Mouse (Mus musculus): ENCODE results near the gene Ptch2. TPM values are rescaled to one million over a fixed set of nuclear protein-coding genes. Genes with fewer than 3 reads are reported as not detected.

Gene Ptch2
- polyA plus RNA-seq, 1 experiment from 2014 or later, result 1.3 TPM

GRCm38 (mm10) chr4:117056514-117056913, 39.4 kb upstream of the Ptch2 start:
- no peaks in the 10 kb centered on the region for H3K4me1 ChIP-seq (replicated peaks; ENCODE audit: control insufficient read depth, insufficient read depth, low read length)
- 73% methylated on average over 2 of the region's 2 CpGs for WGBS
- no peak for TF ChIP-seq CTCF (IDR thresholded peaks at IDR 0.05; ENCODE audit: low read depth)
- H3K27ac ChIP-seq (ENCODE audit: low read depth, low read length), result no peak overlapping the region
- no peaks in the 10 kb centered on the region for H3K36me3 ChIP-seq (ENCODE audit: control insufficient read depth, insufficient read depth)
- H3K4me3 ChIP-seq (ENCODE audit: low read depth, low read length), result no peak overlapping the region
- H3K9ac ChIP-seq (ENCODE audit: low read depth, low read length), result no peak overlapping the region
- H3K27me3 ChIP-seq (replicated peaks; ENCODE audit: control insufficient read depth, insufficient read depth, low read length), result no peaks in the 10 kb centered on the region
- H3K9me3 ChIP-seq (ENCODE audit: control insufficient read depth), result no peaks in the 10 kb centered on the region
- H3K4me2 ChIP-seq (replicated peaks; ENCODE audit: low read depth), result no peak overlapping the region
- no peak for ATAC-seq

GRCm38 (mm10) chr4:117058512-117058911, 37.4 kb upstream of the Ptch2 start:
- H3K27ac ChIP-seq (ENCODE audit: low read depth, low read length), result no peak overlapping the region
- 71% methylated on average over 4 of the region's 4 CpGs for WGBS
- no peak for TF ChIP-seq CTCF (IDR thresholded peaks at IDR 0.05; ENCODE audit: low read depth)

GRCm38 (mm10) chr4:117062700-117063390, 33.0 kb upstream of the Ptch2 start:
- Histone ChIP-seq H3K4me3 (ENCODE audit: low read depth, low read length) (no peak overlapping the region), H3K4me1 (replicated peaks; ENCODE audit: control insufficient read depth, insufficient read depth, low read length) (no peaks in the 10 kb centered on the region), H3K9ac (ENCODE audit: low read depth, low read length) (no peak overlapping the region), H3K27me3 (replicated peaks; ENCODE audit: control insufficient read depth, insufficient read depth, low read length) (no peaks in the 10 kb centered on the region), H3K4me2 (replicated peaks; ENCODE audit: low read depth) (no peak overlapping the region), H3K27ac (ENCODE audit: low read depth, low read length) (no peak overlapping the region), H3K9me3 (ENCODE audit: control insufficient read depth) (no peaks in the 10 kb centered on the region), H3K36me3 (ENCODE audit: control insufficient read depth, insufficient read depth) (peaks cover 7% of the 10 kb centered on the region; the same call in 1 of the 2 replicates)
- no peak for ATAC-seq
- no peak for TF ChIP-seq CTCF (IDR thresholded peaks at IDR 0.05; ENCODE audit: low read depth)
- WGBS, result 75% methylated on average over 4 of the region's 4 CpGs

More at GRCm38 (mm10) chr4:117058512-117058911, 37.4 kb upstream of the Ptch2 start:
- Histone ChIP-seq H3K4me3 (ENCODE audit: low read depth, low read length) (no peak overlapping the region), H3K9me3 (ENCODE audit: control insufficient read depth) (no peaks in the 10 kb centered on the region), H3K36me3 (ENCODE audit: control insufficient read depth, insufficient read depth) (no peaks in the 10 kb centered on the region), H3K4me1 (replicated peaks; ENCODE audit: control insufficient read depth, insufficient read depth, low read length) (no peaks in the 10 kb centered on the region), H3K27me3 (replicated peaks; ENCODE audit: control insufficient read depth, insufficient read depth, low read length) (no peaks in the 10 kb centered on the region), H3K9ac (ENCODE audit: low read depth, low read length) (no peak overlapping the region), H3K4me2 (replicated peaks; ENCODE audit: low read depth) (no peak overlapping the region)
- ATAC-seq, result no peak

- no peak overlapping the region for H3K4me3 ChIP-seq (ENCODE audit: low read depth, low read length)
- H3K36me3 ChIP-seq (ENCODE audit: control insufficient read depth, insufficient read depth), result peaks cover 24% of the 10 kb centered on the region; the same call in 1 of the 2 replicates
- ATAC-seq, result no peak
- no peak overlapping the region for H3K4me2 ChIP-seq (replicated peaks; ENCODE audit: low read depth)
- H3K4me1 ChIP-seq (replicated peaks; ENCODE audit: control insufficient read depth, insufficient read depth, low read length), result no peaks in the 10 kb centered on the region
- no peak overlapping the region for H3K27ac ChIP-seq (ENCODE audit: low read depth, low read length)
- H3K9me3 ChIP-seq (ENCODE audit: control insufficient read depth), result no peaks in the 10 kb centered on the region
- no peak for TF ChIP-seq CTCF (IDR thresholded peaks at IDR 0.05; ENCODE audit: low read depth)
- H3K9ac ChIP-seq (ENCODE audit: low read depth, low read length), result no peak overlapping the region
- no peaks in the 10 kb centered on the region for H3K27me3 ChIP-seq (replicated peaks; ENCODE audit: control insufficient read depth, insufficient read depth, low read length)
- 75% methylated on average over 7 of the region's 7 CpGs for WGBS
Observed at GRCm38 (mm10) chr4:117068035-117068434, 27.8 kb upstream of the Ptch2 start.

- WGBS, result 97% methylated on average over 1 of the region's 1 CpGs
- Histone ChIP-seq H3K4me1 (replicated peaks; ENCODE audit: control insufficient read depth, insufficient read depth, low read length) (no peaks in the 10 kb centered on the region), H3K4me3 (ENCODE audit: low read depth, low read length) (no peak overlapping the region), H3K36me3 (ENCODE audit: control insufficient read depth, insufficient read depth) (peaks cover 24% of the 10 kb centered on the region; the same call in 1 of the 2 replicates), H3K9me3 (ENCODE audit: control insufficient read depth) (no peaks in the 10 kb centered on the region), H3K27me3 (replicated peaks; ENCODE audit: control insufficient read depth, insufficient read depth, low read length) (no peaks in the 10 kb centered on the region), H3K9ac (ENCODE audit: low read depth, low read length) (no peak overlapping the region), H3K4me2 (replicated peaks; ENCODE audit: low read depth) (no peak overlapping the region), H3K27ac (ENCODE audit: low read depth, low read length) (no peak overlapping the region)
- ATAC-seq, result no peak
- TF ChIP-seq CTCF (IDR thresholded peaks at IDR 0.05; ENCODE audit: low read depth), result no peak
Observed at GRCm38 (mm10) chr4:117069647-117070046, 26.2 kb upstream of the Ptch2 start.

GRCm38 (mm10) chr4:117070624-117071023, 25.3 kb upstream of the Ptch2 start:
- Histone ChIP-seq H3K4me1 (replicated peaks; ENCODE audit: control insufficient read depth, insufficient read depth, low read length) (no peaks in the 10 kb centered on the region), H3K4me2 (replicated peaks; ENCODE audit: low read depth) (no peak overlapping the region), H3K27ac (ENCODE audit: low read depth, low read length) (no peak overlapping the region), H3K36me3 (ENCODE audit: control insufficient read depth, insufficient read depth) (peaks cover 23% of the 10 kb centered on the region; the same call in 1 of the 2 replicates), H3K4me3 (ENCODE audit: low read depth, low read length) (no peak overlapping the region), H3K27me3 (replicated peaks; ENCODE audit: control insufficient read depth, insufficient read depth, low read length) (no peaks in the 10 kb centered on the region), H3K9ac (ENCODE audit: low read depth, low read length) (no peak overlapping the region), H3K9me3 (ENCODE audit: control insufficient read depth) (no peaks in the 10 kb centered on the region)
- WGBS, result 76% methylated on average over 4 of the region's 4 CpGs
- no peak for TF ChIP-seq CTCF (IDR thresholded peaks at IDR 0.05; ENCODE audit: low read depth)
- no peak for ATAC-seq

Measured in intestine, postnatal 0 days (tissue).